Mouse (Mus musculus): ENCODE data around the gene Smco3. TPM values are rescaled to one million over a fixed set of nuclear protein-coding genes. Genes with fewer than 3 reads are reported as not detected.

The Smco3 gene
- polyA plus RNA-seq (2012), result not detected in 2 replicates

GRCm38 (mm10) chr6:136835352-136835751, at the start of gene Smco3:
TSS of gene Smco3 (minus strand) at chr6:136835452.
- TF ChIP-seq GATA1 (IDR thresholded peaks at IDR 0.05; ENCODE audit: low read length), result no peak

DNA sequence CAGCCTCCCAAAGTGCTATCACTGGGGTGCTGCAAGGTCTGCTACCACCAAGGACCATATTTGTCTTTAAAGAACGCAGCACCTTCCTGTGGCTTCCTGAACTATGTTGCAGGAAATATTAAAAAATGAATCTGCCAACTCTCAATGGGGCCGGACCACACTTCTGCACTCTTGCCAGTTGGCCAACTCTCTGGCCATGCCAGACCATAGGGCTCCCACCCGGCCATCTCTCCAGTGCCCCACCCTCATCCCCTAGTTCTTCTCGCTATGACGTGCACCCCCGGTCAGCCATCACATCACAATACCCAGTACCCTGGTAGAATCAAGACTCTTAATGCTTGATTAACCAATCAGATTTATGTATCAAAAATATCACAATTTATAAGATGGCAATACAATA, 48.7 kb upstream of the Smco3 start:
- TF ChIP-seq GATA1 (IDR thresholded peaks at IDR 0.05; ENCODE audit: low read length), result no peak

DNA sequence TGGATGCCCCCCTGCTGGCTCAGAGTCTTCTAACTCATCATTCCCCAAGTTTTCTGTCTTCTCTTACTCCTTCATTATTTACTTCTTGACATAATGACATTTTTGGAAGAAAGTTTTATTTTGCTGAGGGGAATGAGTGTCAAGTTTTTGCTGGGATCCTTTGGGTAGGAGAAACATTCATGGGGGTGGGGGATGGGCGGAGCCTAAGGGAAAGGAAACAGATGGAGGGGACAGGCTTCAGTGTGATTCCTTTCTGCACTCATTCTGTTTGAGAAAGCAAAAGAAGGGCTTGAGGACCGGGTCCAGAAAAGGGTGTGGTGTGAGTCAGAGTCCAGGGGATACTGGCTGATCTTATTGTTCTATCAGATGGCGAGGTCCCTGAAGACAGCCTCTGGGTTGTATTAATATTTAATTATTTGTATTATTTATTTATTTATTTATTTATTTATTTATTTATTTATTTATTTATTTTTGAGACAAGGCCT, 48.2 kb upstream of the Smco3 start:
- TF ChIP-seq GATA1 (IDR thresholded peaks at IDR 0.05; ENCODE audit: low read length), result no peak

- TF ChIP-seq GATA1 (IDR thresholded peaks at IDR 0.05; ENCODE audit: low read length), result no peak
These were observed 46.4 kb upstream of the Smco3 start for GRCm38 (mm10) chr6:136881678-136882077.

DNA sequence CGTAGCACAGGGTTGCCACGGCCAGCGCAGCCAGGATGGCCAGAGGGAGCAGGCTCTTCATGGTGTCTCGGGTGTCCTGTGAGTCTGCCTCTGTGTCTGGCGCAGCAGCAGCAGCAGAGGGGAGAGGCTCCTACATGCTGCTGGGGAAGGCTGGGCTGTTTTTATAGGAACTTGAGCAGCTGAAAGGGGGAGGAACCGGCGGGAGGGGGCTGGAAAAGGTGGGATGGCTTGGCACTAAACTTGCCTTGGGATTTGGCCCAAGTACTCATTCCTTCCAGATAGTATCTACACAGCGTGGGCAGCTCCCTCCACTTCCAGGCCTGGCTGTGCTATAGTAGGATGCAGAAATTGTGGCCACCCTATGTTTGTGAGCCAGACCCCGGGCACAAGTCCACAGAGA, 40.4 kb upstream of the Smco3 start, which contains the start of gene Mgp:
Mgp (minus strand) TSS at position 154 of the 400 bp plus-strand sequence.
- no peak for TF ChIP-seq GATA1 (IDR thresholded peaks at IDR 0.05; ENCODE audit: low read length)

DNA sequence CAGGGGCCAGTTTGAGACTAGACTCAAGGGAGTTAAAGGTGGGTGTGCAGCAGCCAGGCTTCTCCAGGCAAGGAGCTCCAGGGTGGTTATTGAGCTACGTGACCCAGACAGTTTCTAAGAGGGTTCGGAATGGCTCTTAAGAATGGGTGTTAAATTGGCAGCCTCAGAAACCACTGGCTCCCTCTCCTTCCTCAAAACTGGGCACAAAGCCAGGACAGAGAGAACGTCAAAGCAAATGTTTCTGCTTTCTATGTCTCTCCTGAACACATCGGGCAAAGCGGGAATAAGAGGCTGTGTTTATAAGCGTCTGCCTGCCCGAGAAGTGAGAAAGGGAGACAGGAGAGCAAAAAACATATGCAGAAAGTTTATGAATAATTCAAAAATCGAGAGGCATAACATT, 39.3 kb upstream of the Smco3 start:
- TF ChIP-seq GATA1 (IDR thresholded peaks at IDR 0.05; ENCODE audit: low read length), result no peak

DNA sequence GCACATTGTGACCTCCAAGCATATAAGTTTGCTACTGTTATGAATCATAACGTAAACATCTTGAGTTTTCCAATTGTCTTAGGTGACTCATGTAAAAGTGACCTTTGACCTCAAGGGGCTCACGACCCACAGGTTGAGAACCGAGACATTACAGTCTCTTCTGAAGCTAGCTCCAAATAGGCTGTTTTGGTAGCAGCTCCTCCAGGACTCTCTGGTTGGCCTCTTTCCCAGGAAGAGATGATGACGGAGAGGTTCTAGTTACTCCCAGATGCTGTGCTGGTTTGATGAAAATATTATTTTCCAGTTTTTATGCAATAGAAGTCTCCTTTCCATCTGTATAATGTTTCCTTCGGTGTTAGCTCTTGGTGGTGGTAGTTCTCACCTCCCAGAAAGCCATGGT, 33.7 kb upstream of the Smco3 start:
- TF ChIP-seq GATA1 (IDR thresholded peaks at IDR 0.05; ENCODE audit: low read length), result no peak

DNA sequence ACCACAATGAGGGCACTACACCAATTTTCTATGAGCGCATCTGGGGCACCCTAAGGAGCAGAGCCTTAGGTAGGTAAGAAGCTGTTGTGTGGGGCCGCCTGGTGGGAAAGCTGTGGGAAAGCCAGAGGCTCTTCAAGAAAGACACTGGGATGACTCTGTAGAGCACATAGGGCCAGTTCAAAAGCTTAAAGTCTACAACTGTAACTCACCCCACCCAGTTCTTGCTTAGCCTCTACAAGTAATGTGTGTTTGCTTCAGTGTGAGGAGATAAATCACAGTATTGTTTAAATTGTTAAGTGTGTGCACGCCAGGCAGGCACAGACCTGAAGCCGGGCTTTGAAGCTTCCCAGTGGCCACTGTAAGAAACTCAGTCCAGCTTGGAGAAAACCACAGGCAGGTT, 30.9 kb upstream of the Smco3 start:
- no peak for TF ChIP-seq GATA1 (IDR thresholded peaks at IDR 0.05; ENCODE audit: low read length)

- TF ChIP-seq GATA1 (IDR thresholded peaks at IDR 0.05; ENCODE audit: low read length), result no peak
These were observed 30.1 kb upstream of the Smco3 start for GRCm38 (mm10) chr6:136865360-136865759.

- no peak for TF ChIP-seq GATA1 (IDR thresholded peaks at IDR 0.05; ENCODE audit: low read length)
These were observed 25.8 kb upstream of the Smco3 start for GRCm38 (mm10) chr6:136861020-136861419.

- no peak for TF ChIP-seq GATA1 (IDR thresholded peaks at IDR 0.05; ENCODE audit: low read length)
These were observed 23.2 kb upstream of the Smco3 start for GRCm38 (mm10) chr6:136858420-136858819.

DNA sequence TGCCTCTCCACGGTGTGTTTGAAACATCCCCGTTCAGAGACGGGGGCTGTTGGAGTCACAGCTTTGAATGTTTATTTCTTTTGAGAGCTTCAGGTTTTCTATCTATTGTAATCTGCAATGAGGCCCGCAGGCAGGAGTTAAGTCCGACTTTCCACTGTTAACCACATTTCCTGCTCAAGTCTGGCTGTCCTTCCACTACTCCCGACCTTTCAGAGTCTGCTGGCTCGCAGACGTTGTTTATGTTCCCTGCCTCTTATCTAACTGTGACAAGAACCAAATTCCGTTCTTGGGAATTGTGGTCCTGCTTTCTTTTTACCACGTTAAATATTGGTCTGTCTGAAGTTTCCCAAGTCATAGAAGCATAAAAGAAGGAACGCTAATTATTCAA, 22.6 kb upstream of the Smco3 start:
- no peak for TF ChIP-seq GATA1 (IDR thresholded peaks at IDR 0.05; ENCODE audit: low read length)

DNA sequence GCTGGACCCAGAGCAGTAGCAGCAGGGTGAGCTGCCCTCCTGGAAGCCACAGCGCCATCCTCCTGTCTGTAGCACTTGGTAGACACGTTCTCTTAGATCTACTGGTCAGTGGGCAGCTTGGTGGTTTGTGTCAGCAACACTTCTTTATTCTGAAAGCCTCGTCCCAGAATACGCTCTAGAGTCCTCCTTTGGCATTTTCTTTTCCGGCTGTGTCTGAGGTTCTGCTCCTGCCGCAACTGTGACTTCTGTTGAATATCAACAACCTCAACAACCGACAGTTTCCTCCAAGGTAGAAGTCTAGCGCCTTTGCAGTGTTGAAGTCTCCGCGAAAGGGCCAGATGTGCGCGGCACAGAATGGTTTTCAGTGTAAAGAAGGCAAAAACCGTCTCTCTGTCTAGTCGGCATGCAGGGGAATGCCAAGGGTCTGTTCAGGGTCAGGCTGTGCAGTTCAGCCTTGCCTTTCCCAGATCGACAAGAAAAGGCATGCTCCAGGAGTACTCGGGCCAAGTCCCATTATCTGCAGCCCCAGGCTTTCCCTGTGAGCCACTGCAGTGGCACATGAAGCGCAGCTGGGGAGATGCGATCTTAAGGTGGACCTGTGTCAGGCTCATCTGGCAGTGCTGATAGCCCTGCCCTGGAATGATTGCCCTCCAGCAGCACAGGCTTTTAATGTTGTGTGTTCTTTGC, 22.1 kb upstream of the Smco3 start, which contains the start of gene Art4:
Art4 (minus strand) TSS at position 548 of the 687 bp plus-strand sequence.
- TF ChIP-seq GATA1 (IDR thresholded peaks at IDR 0.05; ENCODE audit: low read length), result peak; percentile 99

GRCm38 (mm10) chr6:136856071-136856636, 20.9 kb upstream of the Smco3 start:
- TF ChIP-seq GATA1 (IDR thresholded peaks at IDR 0.05; ENCODE audit: low read length), result no peak

GRCm38 (mm10) chr6:136855183-136855582, 19.9 kb upstream of the Smco3 start:
- no peak for TF ChIP-seq GATA1 (IDR thresholded peaks at IDR 0.05; ENCODE audit: low read length)

DNA sequence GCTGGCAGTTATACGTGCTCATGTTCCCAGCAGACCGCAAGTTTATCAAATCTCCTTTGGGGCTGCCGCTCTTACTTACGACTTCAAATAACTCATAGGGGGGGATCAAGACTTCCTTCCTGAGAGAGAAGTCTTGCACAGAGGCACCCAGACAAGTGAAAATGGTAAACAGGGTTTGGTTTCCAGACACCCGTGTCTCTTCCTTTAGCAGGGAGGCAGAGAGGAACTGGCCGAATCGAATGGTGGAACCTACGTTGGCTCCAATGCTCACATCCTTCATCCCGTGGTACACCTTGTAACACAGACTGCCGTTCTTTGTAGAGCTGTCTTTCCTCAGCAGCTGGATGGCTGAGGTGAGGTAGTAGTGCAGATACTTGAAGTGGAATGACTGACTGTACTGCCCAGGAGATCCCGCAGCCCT, 19.1 kb upstream of the Smco3 start:
- TF ChIP-seq GATA1 (IDR thresholded peaks at IDR 0.05; ENCODE audit: low read length), result no peak

DNA sequence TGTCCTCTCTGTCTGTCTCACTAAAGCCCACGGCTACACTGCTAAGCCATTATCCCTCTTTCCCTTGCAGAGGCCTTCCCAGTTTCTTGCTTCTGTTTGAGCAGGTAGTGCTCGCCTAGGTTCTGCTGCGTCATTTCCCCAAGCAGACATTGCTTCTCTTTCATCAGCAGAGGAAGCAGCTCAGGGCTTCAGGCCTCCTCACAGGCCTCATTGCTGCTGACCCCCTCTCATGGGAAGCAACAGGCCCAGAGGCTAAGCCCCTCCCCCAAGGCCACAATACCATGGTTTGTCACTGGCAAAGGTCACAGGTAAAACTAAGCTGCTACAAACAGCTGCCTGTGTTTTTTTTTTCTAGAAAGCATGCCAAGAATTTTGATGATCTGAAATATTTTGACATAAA, 17.5 kb upstream of the Smco3 start:
- TF ChIP-seq GATA1 (IDR thresholded peaks at IDR 0.05; ENCODE audit: low read length), result no peak

Data from G1E-ER4 (cell line).